Mouse (Mus musculus) erythroblast, embryonic 14.5 days (primary cell): ENCODE data around the gene Nuak2.

Source experiments
- GATA1 ChIP-seq: IDR thresholded peaks from 2 replicates; pipeline ENCODE4 v1.6.1; 2012; ENCODE audit warnings: low read length, inconsistent platforms, mixed read lengths
- TAL1 ChIP-seq: IDR thresholded peaks from 3 replicates; pipeline ENCODE4 v1.6.1; 2012; ENCODE audit warnings: low read length, inconsistent platforms, mixed read lengths

DNA sequence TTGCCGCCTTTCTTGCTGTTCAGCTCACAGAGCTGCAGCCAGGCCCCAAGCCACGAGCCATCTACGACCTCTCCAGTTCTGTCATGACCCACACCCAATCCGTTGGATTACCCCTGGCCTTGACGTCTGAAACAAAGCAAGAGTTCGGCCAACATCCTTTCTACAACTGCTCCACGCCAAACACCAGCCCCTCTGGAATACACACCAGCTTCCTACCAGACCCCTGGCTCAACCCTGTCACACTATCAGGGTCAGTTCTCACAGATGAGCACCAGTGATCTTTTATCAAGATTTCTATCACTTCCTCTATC is 61.1 kb downstream of the Nuak2 start:
- TF ChIP-seq GATA1 (no peak), TAL1 (no peak)
